Mouse (Mus musculus) forebrain, embryonic 16.5 days (tissue): ENCODE measurements around the gene Taf5. TPM values are rescaled to one million over a fixed set of nuclear protein-coding genes. Genes with fewer than 3 reads are reported as not detected.

Experiments used
- ATAC-seq: fragments of 200-750 bp; cut with Nextera tagmentation; 2 replicates; pipeline ENCODE4 v1.8.0; 2017; ENCODE audit warnings: mild to moderate bottlenecking, moderate library complexity
- H3K27ac ChIP-seq: fragments of 300-500 bp; sonication (generic); 2 replicates; pipeline ENCODE4 v1.5.1; 2014; ENCODE audit warnings: low read length, control low read depth
- H3K27me3 ChIP-seq: fragments of 300-500 bp; sonication (generic); replicated peaks from 2 replicates; pipeline ENCODE4 v1.6.1; 2014; ENCODE audit warnings: low read length; ENCODE audit not compliant: control insufficient read depth, insufficient read depth
- H3K36me3 ChIP-seq: fragments of 300-500 bp; sonication (generic); 2 replicates; pipeline ENCODE4 v1.6.1; 2014; ENCODE audit not compliant: control insufficient read depth, insufficient read depth
- H3K4me1 ChIP-seq: fragments of 300-500 bp; sonication (generic); replicated peaks from 2 replicates; pipeline ENCODE4 v1.6.1; 2014; ENCODE audit warnings: low read length; ENCODE audit not compliant: control insufficient read depth, insufficient read depth
- H3K4me2 ChIP-seq: fragments of 300-500 bp; sonication (generic); 2 replicates; pipeline ENCODE4 v1.6.1; 2014; ENCODE audit warnings: mild to moderate bottlenecking, low read length, control low read depth
- H3K4me3 ChIP-seq: fragments of 300-500 bp; sonication (generic); replicated peaks from 2 replicates; pipeline ENCODE4 v1.5.1; 2014; ENCODE audit warnings: mild to moderate bottlenecking, low read length, control low read depth
- H3K9ac ChIP-seq: fragments of 300-500 bp; sonication (generic); replicated peaks from 2 replicates; pipeline ENCODE4 v1.6.1; 2014; ENCODE audit warnings: low read depth, low read length, control low read depth
- H3K9me3 ChIP-seq: fragments of 300-500 bp; sonication (generic); 2 replicates; pipeline ENCODE4 v1.6.1; 2016; ENCODE audit warnings: low read length; ENCODE audit not compliant: control insufficient read depth
- WGBS: fragments of 180-500 bp; shearing (Covaris S2); extraction: QIAGEN DNeasy Blood & Tissue Kit; methylation state at CpG from one replicate; pipeline ENCODE4 v1.1.7; 2014; 5-methylcytosine and 5-hydroxymethylcytosine counted together
- polyA plus RNA-seq: library from polyadenylated mRNA; unstranded; fragments of >200 nt; fragmentation: Nextera tagmentation; extraction: Ambion mirVana; gene quantifications from 2 replicates; pipeline ENCODE4 v1.2.1, GENCODE M21; 2015

Gene Taf5
- 5.8 and 6.0 TPM in 2 replicates for polyA plus RNA-seq

DNA sequence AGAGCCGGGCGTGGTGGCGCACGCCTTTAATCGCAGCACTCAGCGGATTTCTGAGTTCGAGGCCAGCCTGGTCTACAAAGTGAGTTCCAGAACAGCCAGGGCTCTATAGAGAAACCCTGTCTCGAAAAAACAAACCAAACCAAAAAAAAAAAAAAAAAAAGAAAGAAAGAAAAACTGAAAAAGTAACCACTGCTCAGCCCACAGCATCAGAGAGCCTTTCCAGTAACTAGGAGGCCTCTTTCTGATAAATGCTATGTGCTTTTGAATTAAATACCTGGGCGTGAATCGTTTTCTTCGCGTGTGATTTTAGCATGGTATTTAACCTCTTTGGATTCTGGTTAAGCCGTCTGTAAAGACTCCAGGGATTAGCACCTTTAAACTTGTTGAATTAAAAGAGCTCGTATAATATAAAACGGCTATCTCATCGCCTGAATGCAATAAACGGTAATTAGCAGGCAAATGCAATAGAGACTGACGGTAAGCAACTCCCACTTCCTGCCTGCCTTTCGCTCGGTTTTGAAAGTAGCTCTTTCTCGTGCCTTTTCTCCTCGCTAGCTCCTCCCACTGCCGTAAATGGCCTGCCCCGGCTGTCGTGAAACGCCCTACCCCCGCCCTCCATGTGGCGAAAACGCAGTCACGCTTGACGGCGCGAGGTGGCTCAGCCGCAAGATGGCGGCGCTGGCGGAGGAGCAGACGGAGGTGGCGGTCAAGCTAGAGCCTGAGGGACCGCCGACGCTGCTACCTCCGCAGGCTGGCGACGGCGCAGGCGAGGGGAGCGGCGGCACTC is at the start of gene Taf5:
TSS of gene Taf5 (plus strand) at position 651 of the 787 bp plus-strand sequence.
- peak; percentile 82 for ATAC-seq
- Histone ChIP-seq H3K4me3 (peak within 1 kb of the TSS; percentile 89), H3K27me3 (no peaks in the 10 kb centered on the region), H3K4me2 (peak within 1 kb of the TSS; percentile 78), H3K4me1 (peaks cover 10% of the 10 kb centered on the region), H3K27ac (peak within 1 kb of the TSS; percentile 91), H3K9me3 (peaks cover 3% of the 10 kb centered on the region; the same call in 1 of the 2 replicates), H3K36me3 (peaks cover 2% of the 10 kb centered on the region), H3K9ac (peak within 1 kb of the TSS; percentile 86)
- WGBS: 9% methylated on average over 49 of the region's 49 CpGs

- Histone ChIP-seq H3K9ac (peak overlapping the region; percentile 59), H3K27ac (peak overlapping the region; percentile 13), H3K4me3 (peak overlapping the region; percentile 46), H3K4me2 (peak overlapping the region; percentile 60), H3K9me3 (no peaks in the 10 kb centered on the region), H3K4me1 (peaks cover 22% of the 10 kb centered on the region), H3K36me3 (peaks cover 20% of the 10 kb centered on the region), H3K27me3 (peaks cover 9% of the 10 kb centered on the region)
- ATAC-seq: no peak
- WGBS: 0% methylated on average over 3 of the region's 3 CpGs
Measured at GRCm38 (mm10) chr19:47017831-47018230, 49.7 kb upstream of the Taf5 start.

- H3K4me3 ChIP-seq: peak overlapping the region; percentile 46
- peak overlapping the region; percentile 13 for H3K27ac ChIP-seq
- peak overlapping the region; percentile 59 for H3K9ac ChIP-seq
- H3K36me3 ChIP-seq: peaks cover 25% of the 10 kb centered on the region
- no peaks in the 10 kb centered on the region for H3K9me3 ChIP-seq
- H3K4me2 ChIP-seq: peak overlapping the region; percentile 60
- peaks cover 7% of the 10 kb centered on the region; the same call in 1 of the 2 replicates for H3K27me3 ChIP-seq
- no peak for ATAC-seq
- H3K4me1 ChIP-seq: peaks cover 20% of the 10 kb centered on the region
- WGBS: 13% methylated on average over 2 of the region's 2 CpGs
Measured at GRCm38 (mm10) chr19:47018330-47018729, 49.2 kb upstream of the Taf5 start.

GRCm38 (mm10) chr19:47019326-47019725 is 48.2 kb upstream of the Taf5 start:
- H3K27me3 ChIP-seq: peaks cover 7% of the 10 kb centered on the region; the same call in 1 of the 2 replicates
- peaks cover 20% of the 10 kb centered on the region for H3K4me1 ChIP-seq
- H3K27ac ChIP-seq: no peak overlapping the region
- H3K4me2 ChIP-seq: peak overlapping the region; percentile 60
- no peak for ATAC-seq
- H3K9ac ChIP-seq: peak overlapping the region; percentile 41
- H3K9me3 ChIP-seq: no peaks in the 10 kb centered on the region
- H3K4me3 ChIP-seq: peak overlapping the region; percentile 46
- WGBS: 13% methylated on average over 6 of the region's 6 CpGs
- H3K36me3 ChIP-seq: peaks cover 33% of the 10 kb centered on the region

- Histone ChIP-seq H3K36me3 (peaks cover 47% of the 10 kb centered on the region), H3K27me3 (peaks cover 1% of the 10 kb centered on the region; the same call in 1 of the 2 replicates), H3K27ac (no peak overlapping the region), H3K4me3 (no peak overlapping the region), H3K4me2 (no peak overlapping the region), H3K9ac (no peak overlapping the region), H3K4me1 (peaks cover 17% of the 10 kb centered on the region), H3K9me3 (no peaks in the 10 kb centered on the region)
- ATAC-seq: no peak
- 82% methylated on average over 4 of the region's 4 CpGs for WGBS
Measured at GRCm38 (mm10) chr19:47022709-47023108, 44.8 kb upstream of the Taf5 start.

DNA sequence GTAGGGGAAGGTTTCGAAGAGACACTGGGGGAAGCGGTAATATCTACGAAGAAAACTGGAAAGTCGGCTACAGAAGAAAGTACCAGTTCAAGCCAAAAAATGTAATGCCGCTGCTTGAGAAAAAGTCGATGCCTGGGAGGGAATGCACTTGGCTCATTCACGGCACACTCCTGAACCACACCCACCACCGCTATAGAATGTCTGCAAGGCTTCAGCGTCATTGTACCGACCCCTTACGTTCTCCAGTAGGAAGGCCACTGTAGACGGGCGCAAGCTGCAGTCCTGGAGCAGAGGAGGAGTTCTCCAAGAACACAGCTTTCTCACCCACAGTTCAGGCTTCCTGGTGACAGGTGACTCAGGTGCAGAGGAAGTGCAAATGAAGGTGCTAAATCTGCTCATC is 44.0 kb upstream of the Taf5 start:
- H3K27ac ChIP-seq: no peak overlapping the region
- H3K9ac ChIP-seq: no peak overlapping the region
- H3K36me3 ChIP-seq: peaks cover 47% of the 10 kb centered on the region
- no peaks in the 10 kb centered on the region for H3K9me3 ChIP-seq
- H3K27me3 ChIP-seq: no peaks in the 10 kb centered on the region
- H3K4me1 ChIP-seq: peaks cover 13% of the 10 kb centered on the region
- 89% methylated on average over 13 of the region's 13 CpGs for WGBS
- no peak overlapping the region for H3K4me3 ChIP-seq
- ATAC-seq: no peak
- H3K4me2 ChIP-seq: no peak overlapping the region

DNA sequence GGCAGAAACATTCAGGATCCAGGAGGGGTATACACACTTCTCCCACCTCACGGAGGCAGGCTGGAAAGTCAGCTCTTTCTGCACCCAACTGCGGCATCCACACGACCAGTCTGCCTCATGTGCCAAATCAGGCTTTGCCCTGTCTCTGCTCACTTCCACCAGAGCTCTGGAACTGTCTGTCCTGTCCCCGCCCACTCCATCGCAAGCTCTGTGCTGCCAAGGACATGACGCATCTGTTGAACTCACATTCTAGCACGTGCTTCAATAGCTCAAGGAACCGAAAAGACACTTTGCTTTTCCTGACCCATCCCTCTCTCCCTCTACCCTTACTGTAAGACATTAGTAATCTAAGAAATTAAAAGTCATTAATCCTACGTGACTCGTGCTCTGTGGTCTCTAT is 42.6 kb upstream of the Taf5 start:
- H3K27ac ChIP-seq: no peak overlapping the region

GRCm38 (mm10) chr19:47026513-47026912 is 41.0 kb upstream of the Taf5 start:
- ATAC-seq: no peak
- Histone ChIP-seq H3K4me1 (no peaks in the 10 kb centered on the region), H3K4me2 (no peak overlapping the region), H3K9ac (no peak overlapping the region), H3K27me3 (no peaks in the 10 kb centered on the region), H3K27ac (no peak overlapping the region), H3K36me3 (peaks cover 38% of the 10 kb centered on the region), H3K9me3 (no peaks in the 10 kb centered on the region), H3K4me3 (no peak overlapping the region)
- WGBS: 85% methylated on average over 4 of the region's 4 CpGs

More for the DNA sequence above, 42.6 kb upstream of the Taf5 start:
- H3K4me3 ChIP-seq: no peak overlapping the region
- H3K36me3 ChIP-seq: peaks cover 46% of the 10 kb centered on the region
- H3K27me3 ChIP-seq: no peaks in the 10 kb centered on the region
- WGBS: 87% methylated on average over 10 of the region's 10 CpGs
- ATAC-seq: no peak
- no peak overlapping the region for H3K4me2 ChIP-seq
- no peaks in the 10 kb centered on the region for H3K9me3 ChIP-seq
- peaks cover 3% of the 10 kb centered on the region for H3K4me1 ChIP-seq
- H3K9ac ChIP-seq: no peak overlapping the region

DNA sequence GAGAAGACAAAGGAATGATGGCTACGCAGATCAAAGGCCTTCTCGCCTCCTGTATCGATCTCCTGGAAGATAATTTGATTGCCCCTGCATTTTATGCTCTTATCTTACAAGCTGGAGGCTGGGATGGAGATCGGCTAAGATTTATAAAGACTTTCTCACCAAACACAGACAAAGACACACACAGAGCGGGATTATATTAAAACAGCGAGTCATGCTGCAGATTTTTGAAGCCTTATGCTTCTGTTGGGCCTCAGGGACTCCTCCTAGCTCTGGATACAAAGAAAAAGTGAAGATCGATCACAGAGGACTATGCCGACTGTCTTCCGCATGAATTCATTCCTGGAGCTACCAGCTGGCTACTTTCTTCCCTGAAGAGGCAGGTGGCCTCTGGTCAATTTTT is 37.8 kb upstream of the Taf5 start:
- H3K9ac ChIP-seq: no peak overlapping the region
- ATAC-seq: no peak
- no peaks in the 10 kb centered on the region for H3K4me1 ChIP-seq
- H3K27me3 ChIP-seq: no peaks in the 10 kb centered on the region
- no peak overlapping the region for H3K27ac ChIP-seq
- peaks cover 17% of the 10 kb centered on the region for H3K36me3 ChIP-seq
- no peaks in the 10 kb centered on the region for H3K9me3 ChIP-seq
- no peak overlapping the region for H3K4me3 ChIP-seq
- H3K4me2 ChIP-seq: no peak overlapping the region
- 70% methylated on average over 9 of the region's 9 CpGs for WGBS
